Mouse (Mus musculus) forelimb bud, embryonic 11.5 days (tissue): Measurements from ENCODE around the gene Tusc2.

Source experiments
- DNase-seq: peaks from one replicate; pipeline ENCODE4 v3.0.0-alpha.2; 2012; ENCODE audit warnings: low read depth, low spot score

The Tusc2 gene

GRCm38 (mm10) chr9:107609433-107609830 lies 46.4 kb downstream of the Tusc2 start:
- DNase-seq: no peak

GRCm38 (mm10) chr9:107611456-107612190 lies 48.6 kb downstream of the Tusc2 start:
- no peak for DNase-seq

- DNase-seq: peak; percentile 98
These were observed 49.3 kb downstream of the Tusc2 start for GRCm38 (mm10) chr9:107612191-107612944.

- DNase-seq: no peak
These were observed 50.0 kb downstream of the Tusc2 start for GRCm38 (mm10) chr9:107612945-107613569.

GRCm38 (mm10) chr9:107615035-107615434 lies 52.0 kb downstream of the Tusc2 start:
- DNase-seq: no peak
